Mouse (Mus musculus): Measurements from ENCODE around the gene Pakap. TPM values are rescaled to one million over a fixed set of nuclear protein-coding genes. Genes with fewer than 3 reads are reported as not detected.

Gene Pakap
- polyA plus RNA-seq, 1 experiment, result 6.3 TPM

DNA sequence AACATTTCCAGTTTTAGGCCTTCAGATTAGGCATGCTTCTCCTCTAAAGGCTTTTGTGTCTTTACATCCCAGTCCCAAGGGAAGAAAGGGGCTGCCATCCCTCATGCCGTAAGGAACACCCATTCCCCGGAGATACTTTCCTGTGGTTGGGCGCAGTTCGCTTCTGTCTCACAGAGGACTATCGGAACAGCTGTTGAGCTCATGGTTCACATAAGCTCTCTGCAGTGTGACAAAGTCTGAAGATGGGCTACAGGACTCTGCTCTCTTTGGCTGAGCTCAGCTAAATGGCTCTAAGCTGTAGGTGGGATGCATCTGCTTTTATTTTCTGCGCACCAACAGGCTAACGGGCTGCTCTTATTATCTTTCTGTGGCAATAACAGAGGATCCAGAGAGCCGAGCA lies 83.6 kb downstream of the Pakap start:
- Histone ChIP-seq H3K27ac (ENCODE audit: insufficient read depth, low read length) (no peak overlapping the region), H3K27me3 (ENCODE audit: control insufficient read depth, insufficient read depth, low read length) (no peaks in the 10 kb centered on the region), H3K4me3 (replicated peaks; ENCODE audit: insufficient read depth, low read depth, low read length) (no peak overlapping the region), H3K4me1 (ENCODE audit: control insufficient read depth, insufficient read depth, low read length) (peaks cover 3% of the 10 kb centered on the region)
- WGBS, result 88% methylated on average over 8 of the region's 8 CpGs
- DNase-seq, result no peak
- no peak for TF ChIP-seq CTCF (IDR thresholded peaks at IDR 0.05; ENCODE audit: borderline replicate concordance, insufficient read depth, low read depth, low read length)
- TF ChIP-seq POLR2A (IDR thresholded peaks at IDR 0.05; ENCODE audit: borderline replicate concordance, insufficient read depth, low read length), result no peak

DNA sequence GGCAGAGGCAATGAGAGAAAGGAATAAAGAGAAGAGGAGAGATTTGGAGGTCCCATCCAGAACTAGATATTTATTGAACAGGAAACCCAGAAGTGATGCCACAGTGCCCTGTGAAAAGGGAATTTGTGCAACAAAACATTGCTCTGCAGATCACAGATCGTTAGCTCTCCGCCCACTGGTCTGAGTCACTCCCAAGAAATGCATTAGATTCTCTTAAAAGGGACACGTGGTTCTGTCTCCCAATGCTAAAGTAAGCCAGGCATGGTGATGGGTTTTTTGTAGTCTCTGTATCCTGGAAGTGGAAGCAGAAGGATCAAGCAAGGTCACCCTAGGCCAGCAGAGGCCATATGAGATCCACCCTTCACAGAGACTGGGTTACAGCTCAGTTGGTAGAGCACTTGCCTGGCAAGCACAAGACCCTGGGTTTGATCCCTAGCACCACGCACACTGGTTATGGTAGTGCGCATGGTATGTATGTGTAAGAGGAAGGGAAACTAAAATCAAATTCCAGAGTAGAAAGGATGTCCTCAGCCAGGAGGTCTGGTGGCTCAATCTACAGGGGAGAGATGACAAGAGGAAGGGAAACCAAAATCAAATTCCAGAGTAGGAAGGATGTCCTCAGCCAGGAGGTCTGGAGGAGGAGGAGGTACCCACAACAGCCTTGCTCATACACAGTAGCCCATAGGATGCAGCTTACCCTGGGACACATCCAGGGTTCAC lies 84.4 kb downstream of the Pakap start:
- Histone ChIP-seq H3K4me3 (replicated peaks; ENCODE audit: insufficient read depth, low read depth, low read length) (no peak overlapping the region), H3K4me1 (ENCODE audit: control insufficient read depth, insufficient read depth, low read length) (peaks cover 4% of the 10 kb centered on the region), H3K27ac (ENCODE audit: insufficient read depth, low read length) (no peak overlapping the region), H3K27me3 (ENCODE audit: control insufficient read depth, insufficient read depth, low read length) (no peaks in the 10 kb centered on the region)
- no peak for DNase-seq
- WGBS, result 90% methylated on average over 5 of the region's 5 CpGs
- TF ChIP-seq CTCF (IDR thresholded peaks at IDR 0.05; ENCODE audit: borderline replicate concordance, insufficient read depth, low read depth, low read length) (no peak), POLR2A (IDR thresholded peaks at IDR 0.05; ENCODE audit: borderline replicate concordance, insufficient read depth, low read length) (no peak)

DNA sequence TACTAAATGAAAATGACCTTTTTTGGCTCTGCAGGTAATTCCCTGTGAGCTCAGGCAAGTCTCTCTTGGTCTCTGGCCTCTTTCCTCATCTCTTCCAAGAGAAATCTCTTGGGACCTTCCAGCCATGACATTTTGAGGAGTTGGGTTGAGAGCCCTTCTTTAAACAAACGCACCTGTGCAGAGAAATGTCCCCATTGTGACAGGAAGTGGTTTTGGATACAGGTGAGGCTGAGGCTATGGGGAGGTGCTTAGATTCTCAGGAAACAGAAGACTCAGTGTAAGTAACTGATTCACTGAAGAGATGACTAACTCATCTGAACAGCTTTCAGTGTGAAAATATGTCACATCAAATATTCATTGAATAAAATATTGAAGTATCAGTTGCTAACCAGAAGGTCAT lies 88.0 kb downstream of the Pakap start:
- Histone ChIP-seq H3K27ac (ENCODE audit: insufficient read depth, low read length) (no peak overlapping the region), H3K4me3 (replicated peaks; ENCODE audit: insufficient read depth, low read depth, low read length) (no peak overlapping the region), H3K4me1 (ENCODE audit: control insufficient read depth, insufficient read depth, low read length) (peaks cover 14% of the 10 kb centered on the region), H3K27me3 (ENCODE audit: control insufficient read depth, insufficient read depth, low read length) (no peaks in the 10 kb centered on the region)
- 54% methylated on average over 1 of the region's 1 CpGs for WGBS
- TF ChIP-seq CTCF (IDR thresholded peaks at IDR 0.05; ENCODE audit: borderline replicate concordance, insufficient read depth, low read depth, low read length), result no peak
- no peak for TF ChIP-seq POLR2A (IDR thresholded peaks at IDR 0.05; ENCODE audit: borderline replicate concordance, insufficient read depth, low read length)
- DNase-seq, result no peak

DNA sequence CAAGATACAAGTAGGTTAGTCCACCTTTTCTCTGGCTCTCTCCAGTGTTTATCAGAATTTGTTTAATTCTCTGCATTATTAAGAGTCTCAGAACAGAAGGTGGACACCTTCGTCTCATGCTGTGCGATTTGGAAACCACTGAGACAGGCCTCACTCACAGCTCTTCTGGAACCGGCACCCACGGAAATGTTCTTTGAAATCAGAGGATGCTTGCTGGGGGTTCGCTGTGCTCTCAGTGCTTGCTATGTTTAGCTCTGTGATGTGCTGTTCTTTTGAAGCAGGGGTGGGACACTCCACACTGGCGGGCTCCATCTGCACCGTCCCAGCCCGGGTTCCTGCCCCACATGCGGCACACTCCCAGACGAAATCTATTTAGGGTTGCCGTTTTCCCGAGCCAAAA lies 88.4 kb downstream of the Pakap start:
- no peak overlapping the region for H3K27ac ChIP-seq (ENCODE audit: insufficient read depth, low read length)
- no peak overlapping the region for H3K4me3 ChIP-seq (replicated peaks; ENCODE audit: insufficient read depth, low read depth, low read length)
- peak; percentile 45 to 66 for DNase-seq
- H3K4me1 ChIP-seq (ENCODE audit: control insufficient read depth, insufficient read depth, low read length), result peaks cover 14% of the 10 kb centered on the region
- 27% methylated on average over 12 of the region's 12 CpGs for WGBS
- no peak for TF ChIP-seq CTCF (IDR thresholded peaks at IDR 0.05; ENCODE audit: borderline replicate concordance, insufficient read depth, low read depth, low read length)
- TF ChIP-seq POLR2A (IDR thresholded peaks at IDR 0.05; ENCODE audit: borderline replicate concordance, insufficient read depth, low read length), result no peak
- H3K27me3 ChIP-seq (ENCODE audit: control insufficient read depth, insufficient read depth, low read length), result no peaks in the 10 kb centered on the region

DNA sequence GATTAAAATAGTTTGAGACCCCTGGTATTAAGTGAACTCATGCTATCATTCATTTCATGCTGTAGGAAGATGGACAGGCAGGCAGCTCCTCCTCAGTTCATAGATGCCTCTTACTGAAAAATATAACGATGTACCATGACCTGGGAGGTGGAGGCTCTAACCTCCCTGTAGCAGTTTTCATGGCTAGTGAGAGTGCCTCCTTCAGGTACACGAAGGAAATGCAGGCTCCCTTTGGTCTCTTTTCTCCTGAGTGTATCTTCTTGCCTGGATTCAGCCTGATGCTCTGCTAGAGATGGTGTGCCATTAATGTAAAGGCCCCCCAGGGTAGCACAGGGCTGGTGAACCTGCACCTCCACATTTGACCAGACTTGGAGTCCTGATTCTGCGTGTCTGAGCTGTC lies 88.9 kb downstream of the Pakap start:
- 88% methylated on average over 3 of the region's 3 CpGs for WGBS
- Histone ChIP-seq H3K4me1 (ENCODE audit: control insufficient read depth, insufficient read depth, low read length) (peaks cover 14% of the 10 kb centered on the region), H3K27ac (ENCODE audit: insufficient read depth, low read length) (no peak overlapping the region), H3K4me3 (replicated peaks; ENCODE audit: insufficient read depth, low read depth, low read length) (no peak overlapping the region), H3K27me3 (ENCODE audit: control insufficient read depth, insufficient read depth, low read length) (no peaks in the 10 kb centered on the region)
- TF ChIP-seq POLR2A (IDR thresholded peaks at IDR 0.05; ENCODE audit: borderline replicate concordance, insufficient read depth, low read length), result no peak
- no peak for TF ChIP-seq CTCF (IDR thresholded peaks at IDR 0.05; ENCODE audit: borderline replicate concordance, insufficient read depth, low read depth, low read length)
- DNase-seq, result no peak

DNA sequence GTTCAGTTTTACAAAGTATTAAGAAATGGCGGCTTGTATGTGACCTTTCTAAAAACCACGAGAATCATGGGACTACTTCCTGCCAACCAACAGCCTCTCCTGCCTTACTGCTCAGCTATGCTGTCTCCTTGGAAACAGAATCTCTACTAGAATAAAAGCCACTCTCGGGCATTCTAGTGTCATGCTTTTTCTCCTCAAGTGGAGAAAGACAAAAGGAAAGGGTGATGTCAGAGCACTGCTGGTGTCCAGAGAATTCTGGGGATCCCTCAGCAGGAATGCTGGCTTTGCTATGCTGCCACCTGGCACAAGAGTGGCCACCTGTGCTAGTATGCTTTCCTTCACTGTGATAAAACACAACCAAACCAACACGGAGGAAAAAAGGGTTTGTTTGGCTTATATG lies 92.5 kb downstream of the Pakap start:
- peak; percentile 64 to 78 for DNase-seq
- peak overlapping the region; percentile 61; the same call in 1 of the 2 replicates for H3K27ac ChIP-seq (ENCODE audit: insufficient read depth, low read length)
- peaks cover 14% of the 10 kb centered on the region for H3K4me1 ChIP-seq (ENCODE audit: control insufficient read depth, insufficient read depth, low read length)
- 5% methylated on average over 4 of the region's 4 CpGs for WGBS
- TF ChIP-seq POLR2A (IDR thresholded peaks at IDR 0.05; ENCODE audit: borderline replicate concordance, insufficient read depth, low read length) (no peak), CTCF (IDR thresholded peaks at IDR 0.05; ENCODE audit: borderline replicate concordance, insufficient read depth, low read depth, low read length) (no peak)
- no peaks in the 10 kb centered on the region for H3K27me3 ChIP-seq (ENCODE audit: control insufficient read depth, insufficient read depth, low read length)
- H3K4me3 ChIP-seq (replicated peaks; ENCODE audit: insufficient read depth, low read depth, low read length), result no peak overlapping the region

DNA sequence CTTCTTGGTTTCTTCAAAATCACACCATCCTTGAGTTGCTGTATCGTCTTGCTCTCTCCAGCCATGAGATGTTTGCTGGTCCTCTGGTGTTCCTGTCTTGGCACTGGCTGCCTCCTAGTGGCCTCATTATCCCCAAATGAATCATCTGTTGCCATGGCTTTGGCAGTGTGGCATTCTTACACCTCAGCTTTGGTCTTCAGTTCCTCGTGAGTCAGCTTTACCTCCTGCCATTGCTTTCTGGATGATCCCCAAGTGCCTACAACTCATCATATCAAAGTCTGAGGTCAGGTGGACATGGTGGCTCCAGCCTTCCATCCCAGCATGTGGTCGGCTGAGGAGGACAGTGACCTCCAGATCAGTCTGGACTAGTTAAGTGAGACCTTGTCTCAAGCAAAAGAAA lies 98.1 kb downstream of the Pakap start:
- Histone ChIP-seq H3K27me3 (ENCODE audit: control insufficient read depth, insufficient read depth, low read length) (no peaks in the 10 kb centered on the region), H3K27ac (ENCODE audit: insufficient read depth, low read length) (no peak overlapping the region), H3K4me1 (ENCODE audit: control insufficient read depth, insufficient read depth, low read length) (peaks cover 3% of the 10 kb centered on the region; the same call in 1 of the 2 replicates), H3K4me3 (replicated peaks; ENCODE audit: insufficient read depth, low read depth, low read length) (no peak overlapping the region)
- 51% methylated on average over 3 of the region's 3 CpGs for WGBS
- no peak for TF ChIP-seq CTCF (IDR thresholded peaks at IDR 0.05; ENCODE audit: borderline replicate concordance, insufficient read depth, low read depth, low read length)
- TF ChIP-seq POLR2A (IDR thresholded peaks at IDR 0.05; ENCODE audit: borderline replicate concordance, insufficient read depth, low read length), result no peak
- DNase-seq, result no peak

DNA sequence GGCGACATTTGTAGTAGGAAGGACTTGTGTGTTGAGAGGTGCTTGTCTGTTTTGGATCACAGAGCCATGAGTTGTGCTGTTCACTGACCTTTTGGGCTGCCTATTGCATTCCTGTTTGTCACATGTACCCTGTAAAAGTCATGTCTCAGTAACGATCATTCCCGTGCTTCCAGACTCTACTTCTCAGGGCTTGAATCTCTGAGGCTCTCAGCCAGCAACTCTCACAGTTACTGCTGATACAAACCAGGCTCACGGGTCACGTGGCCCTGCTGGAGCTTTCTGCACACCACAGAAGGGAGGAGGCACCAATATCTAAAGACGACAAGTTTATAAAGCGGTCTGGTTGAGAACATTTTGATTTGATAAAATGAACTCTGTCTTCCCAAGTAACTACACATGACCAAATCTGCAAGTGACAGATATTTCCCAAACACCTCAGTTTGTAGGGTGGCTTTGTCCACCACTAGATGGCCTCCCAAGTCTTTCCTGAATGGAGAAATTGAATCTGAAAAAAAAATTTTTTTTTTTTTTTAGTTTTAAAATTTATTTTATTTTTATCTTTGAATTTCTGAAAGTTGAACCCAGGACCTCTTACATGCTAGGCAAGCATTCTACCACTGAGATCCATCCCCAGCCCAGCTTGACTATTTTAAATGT lies 103.0 kb downstream of the Pakap start:
- Histone ChIP-seq H3K27me3 (ENCODE audit: control insufficient read depth, insufficient read depth, low read length) (no peaks in the 10 kb centered on the region), H3K4me1 (ENCODE audit: control insufficient read depth, insufficient read depth, low read length) (peaks cover 2% of the 10 kb centered on the region; the same call in 1 of the 2 replicates), H3K27ac (ENCODE audit: insufficient read depth, low read length) (no peak overlapping the region), H3K4me3 (replicated peaks; ENCODE audit: insufficient read depth, low read depth, low read length) (no peak overlapping the region)
- TF ChIP-seq POLR2A (IDR thresholded peaks at IDR 0.05; ENCODE audit: borderline replicate concordance, insufficient read depth, low read length) (no peak), CTCF (IDR thresholded peaks at IDR 0.05; ENCODE audit: borderline replicate concordance, insufficient read depth, low read depth, low read length) (no peak)
- 67% methylated on average over 7 of the region's 7 CpGs for WGBS
- DNase-seq, result no peak

Measured in cerebellum, adult 2 months (tissue).